Mouse (Mus musculus) T-helper 17 cell (primary cell): ENCODE measurements at regions not wholly inside any gene's neighbourhood (a gene's known extent, or its start where the extent isn't known, plus 50 kb on each side); places are given as distances from the start of the nearest gene placed in this dataset.

Experiments used
- in situ Hi-C, 2 experiments: fragments of 300-600 bp; cut with MboI, MseI; formaldehyde crosslinking; loops; 1 replicate in 1 of 2; 2 replicates in 1 of 2; pipeline ENCODE4 v1.15.1; 2025; ENCODE audit warnings: high pct_unique_total_duplicates in 2 of 2

DNA sequence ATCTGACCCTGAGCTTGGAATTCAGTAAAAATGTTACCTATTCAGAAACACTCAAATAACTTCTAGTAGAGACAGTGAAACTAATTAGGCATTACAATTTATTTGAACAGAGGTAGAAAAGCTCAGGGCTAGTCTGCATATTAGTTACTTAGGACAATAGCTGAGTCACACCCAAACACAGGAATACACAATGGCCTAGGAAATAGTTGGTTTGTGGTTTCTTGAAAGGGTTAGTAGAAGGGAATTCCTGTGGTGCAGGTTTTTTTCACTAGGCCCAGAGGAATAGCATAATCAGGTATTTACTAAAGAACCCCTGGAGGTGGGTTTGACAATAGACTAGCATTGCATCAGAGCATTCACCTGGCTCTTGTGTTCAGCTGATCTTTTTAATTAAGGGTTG lies 513.9 kb downstream of the Dnajb9 start:
- in situ Hi-C loops: loop anchor here in 1 of 2 experiments (10.0 kb wide), 1 partner anchor 1449 kb away; no protein-coding TSS in a partner anchor

DNA sequence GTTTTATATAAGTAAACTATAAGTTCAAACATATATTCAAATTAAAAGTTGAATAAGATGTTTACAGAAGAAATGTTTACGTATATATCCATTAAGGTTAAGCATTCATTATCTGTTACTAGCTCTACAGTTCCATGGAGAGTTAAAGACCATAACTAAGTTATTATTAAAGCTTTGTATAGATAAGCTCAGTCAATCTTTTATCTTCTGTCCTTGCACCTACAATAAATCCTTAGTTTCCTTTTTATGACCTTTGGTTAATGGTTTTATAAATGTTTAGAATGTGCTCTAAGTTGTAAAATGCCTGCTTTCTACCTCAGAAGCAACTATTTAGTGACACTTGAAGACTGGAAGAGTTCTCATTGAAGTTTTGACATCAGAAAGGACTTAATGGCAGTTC lies 562.1 kb downstream of the Dnajb9 start:
- in situ Hi-C loops: no loop called here

DNA sequence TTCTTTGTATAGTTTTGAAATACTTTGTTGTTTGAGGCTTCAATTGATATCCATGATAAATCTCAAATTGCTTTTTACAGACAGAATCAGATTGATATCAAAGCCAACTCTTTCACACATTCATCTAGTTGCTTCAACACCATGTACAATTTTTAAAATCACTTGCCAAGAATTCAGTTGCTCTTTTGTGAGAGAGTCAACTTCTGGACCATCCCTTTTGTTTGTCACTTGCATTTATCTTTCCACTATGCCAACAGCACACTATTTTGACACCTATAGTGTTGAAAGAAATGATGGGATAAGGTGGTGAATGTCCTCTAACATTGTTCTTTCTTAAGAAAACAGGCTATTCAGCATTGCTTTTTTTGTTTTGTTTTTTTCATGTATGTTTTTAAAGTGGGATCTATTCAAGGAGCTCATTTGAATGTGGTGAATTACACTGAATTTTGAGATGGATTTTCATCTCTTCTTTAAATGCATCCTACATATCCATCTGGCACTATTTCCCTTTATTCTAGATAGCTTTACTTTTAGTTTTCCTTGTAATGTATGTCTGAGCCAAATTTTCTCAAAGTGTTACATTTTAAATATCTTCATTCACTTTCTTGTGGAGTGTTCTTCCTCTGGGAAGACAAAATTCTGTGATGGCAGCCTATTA lies 568.8 kb downstream of the Dnajb9 start:
- in situ Hi-C loops: no loop called here
